Mouse (Mus musculus) ZHBTc4 (cell line): ENCODE data around the gene Lcp1.

Experiments used
- DNase-seq: peaks from one replicate; pipeline ENCODE4 v3.0.0-alpha.2; 2011; ENCODE audit warnings: low read depth, low spot score

Lcp1 gene

DNA sequence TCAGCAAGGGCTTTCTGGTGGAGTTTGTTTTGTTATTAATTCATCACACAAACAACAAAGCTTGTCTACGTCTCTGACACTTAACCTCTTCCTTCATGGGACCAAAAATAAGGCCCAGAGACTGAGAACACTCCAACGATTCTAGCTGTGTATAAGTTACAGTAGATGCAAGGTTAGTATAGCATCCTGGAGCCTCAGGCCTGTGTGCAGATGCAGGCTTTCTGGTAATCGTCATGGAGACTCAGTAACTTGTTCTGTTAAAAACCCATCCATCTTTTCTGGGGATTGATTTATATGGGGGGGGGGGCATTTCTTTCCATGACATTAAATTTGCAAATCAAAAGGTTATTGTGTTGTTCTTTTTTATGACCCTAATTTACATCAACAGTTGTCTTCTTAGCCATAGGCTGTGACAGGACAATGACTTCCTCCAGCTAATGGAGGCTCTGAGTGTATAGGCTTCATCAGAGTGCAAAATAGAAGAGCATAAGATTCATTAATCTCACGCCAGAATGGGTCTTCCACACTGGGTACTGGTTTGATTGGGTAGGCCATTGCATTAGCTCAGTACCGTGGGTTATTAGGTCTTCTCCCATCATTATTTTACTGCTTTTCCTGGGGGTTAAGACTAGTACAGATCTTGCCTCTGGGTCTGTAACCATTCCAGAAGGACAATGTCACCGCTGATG lies 74.6 kb downstream of the Lcp1 start:
- no peak for DNase-seq

DNA sequence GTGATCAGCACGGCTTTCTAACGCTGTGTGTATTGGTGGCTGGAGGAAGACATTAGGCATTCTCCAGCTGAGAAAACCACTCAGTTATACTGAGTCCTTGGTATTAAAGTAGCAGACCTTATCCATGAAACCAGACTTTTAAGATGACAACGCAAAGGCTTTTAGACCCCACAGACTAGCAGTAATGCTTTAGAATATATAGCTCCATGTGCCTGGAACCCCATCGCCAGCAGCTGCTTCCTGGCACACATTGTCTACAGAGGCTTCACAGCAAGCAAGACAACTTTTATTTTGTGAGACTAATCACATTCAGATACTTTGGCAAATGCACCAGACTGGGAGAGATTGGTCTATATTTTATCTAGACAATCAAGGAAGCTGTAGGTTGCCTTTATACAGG lies 75.4 kb downstream of the Lcp1 start:
- no peak for DNase-seq

DNA sequence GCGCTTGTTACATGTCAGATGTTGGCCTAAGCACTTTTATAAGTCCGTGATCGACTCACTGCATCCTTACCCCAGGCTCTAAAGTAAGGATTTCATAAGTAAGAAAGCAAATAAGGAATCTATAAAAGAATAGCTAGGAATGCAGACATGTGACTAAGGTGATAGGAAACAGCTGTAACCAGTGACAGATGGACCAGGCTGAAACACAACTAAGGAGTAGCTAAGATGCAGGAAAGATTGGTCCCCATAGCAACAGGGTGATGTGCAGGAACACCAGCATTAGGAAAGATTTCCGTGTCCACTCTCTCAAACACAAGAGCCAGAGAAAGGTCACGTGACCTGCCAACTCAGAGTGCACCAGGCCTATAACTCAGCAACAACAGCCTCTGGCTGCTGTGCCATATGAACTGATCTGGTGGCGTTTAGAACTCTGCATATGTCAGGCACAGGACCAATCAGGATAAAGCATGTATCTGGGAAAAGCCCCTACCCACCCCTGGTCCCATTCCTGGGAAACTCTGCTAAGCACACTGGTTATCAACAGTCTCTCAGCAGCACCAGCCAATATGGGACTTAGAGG lies 77.8 kb downstream of the Lcp1 start:
- DNase-seq, result no peak

- DNase-seq, result no peak
These were observed 82.9 kb downstream of the Lcp1 start for GRCm38 (mm10) chr14:75213752-75214151.

DNA sequence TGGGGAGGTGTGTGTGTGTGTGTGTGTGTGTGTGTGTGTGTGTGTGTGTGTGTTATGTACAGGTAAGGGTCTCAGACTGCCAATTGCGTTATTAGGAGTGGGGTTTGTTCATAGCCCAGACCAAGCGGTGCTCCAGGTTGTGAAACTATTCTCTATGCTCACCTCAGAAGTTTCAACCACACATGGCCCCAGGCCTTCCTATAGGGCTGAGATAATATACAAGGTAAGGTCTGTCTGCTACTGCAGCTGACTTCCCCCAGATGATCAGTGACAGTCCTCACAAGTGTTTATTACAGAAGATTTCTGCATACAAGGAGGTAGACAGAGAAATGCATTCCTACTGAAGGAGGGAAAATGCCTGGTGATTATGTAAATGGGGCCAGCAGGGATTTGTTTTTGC lies 87.9 kb downstream of the Lcp1 start:
- no peak for DNase-seq

- no peak for DNase-seq
These were observed 88.5 kb downstream of the Lcp1 start for GRCm38 (mm10) chr14:75219250-75219913.

DNA sequence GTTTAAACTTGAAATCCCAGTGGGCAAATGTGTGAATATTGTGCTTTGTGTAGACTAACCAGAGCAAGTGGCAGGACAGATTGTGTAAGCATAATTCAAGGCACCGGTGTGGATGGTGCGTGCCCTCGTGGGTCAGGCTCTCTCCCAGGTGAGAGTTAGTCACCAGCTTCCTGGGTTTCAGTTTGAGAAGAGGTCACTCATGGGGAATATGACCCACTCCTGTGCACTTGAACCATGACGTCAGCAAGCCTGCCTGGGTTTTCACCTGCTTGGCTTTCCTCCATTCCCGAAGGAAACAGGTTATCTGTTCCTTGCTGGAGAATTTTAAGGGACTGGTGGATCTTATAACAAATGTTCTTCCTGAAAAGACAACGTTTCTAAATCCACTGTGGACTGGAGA lies 91.5 kb downstream of the Lcp1 start:
- no peak for DNase-seq

- DNase-seq, result no peak
These were observed 96.7 kb downstream of the Lcp1 start for GRCm38 (mm10) chr14:75227453-75228084.

- DNase-seq, result peak; percentile 63
These were observed 98.9 kb downstream of the Lcp1 start for GRCm38 (mm10) chr14:75229834-75230233.

GRCm38 (mm10) chr14:75233070-75233469 lies 102.2 kb downstream of the Lcp1 start:
- no peak for DNase-seq

DNA sequence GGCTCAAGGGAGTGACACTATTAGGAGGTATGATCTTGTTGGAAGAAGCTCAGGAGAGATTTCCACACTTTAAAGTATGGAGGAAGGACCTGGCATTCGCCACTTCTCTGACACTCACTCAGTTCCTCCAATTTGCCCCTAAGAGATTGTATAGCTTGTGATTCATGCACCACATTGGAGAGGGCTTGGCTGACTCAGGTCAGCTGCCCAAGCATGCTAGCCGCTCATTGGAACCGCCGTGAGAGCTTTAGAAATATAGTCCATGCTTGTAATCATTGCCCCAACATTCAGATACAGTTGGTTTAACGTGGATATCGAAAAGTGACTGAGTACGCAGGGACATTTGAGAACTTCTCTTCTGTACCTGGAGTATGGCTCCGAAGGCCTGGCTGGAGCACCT lies 104.7 kb downstream of the Lcp1 start:
- no peak for DNase-seq

- no peak for DNase-seq
These were observed 105.2 kb downstream of the Lcp1 start for GRCm38 (mm10) chr14:75235955-75236635.

DNA sequence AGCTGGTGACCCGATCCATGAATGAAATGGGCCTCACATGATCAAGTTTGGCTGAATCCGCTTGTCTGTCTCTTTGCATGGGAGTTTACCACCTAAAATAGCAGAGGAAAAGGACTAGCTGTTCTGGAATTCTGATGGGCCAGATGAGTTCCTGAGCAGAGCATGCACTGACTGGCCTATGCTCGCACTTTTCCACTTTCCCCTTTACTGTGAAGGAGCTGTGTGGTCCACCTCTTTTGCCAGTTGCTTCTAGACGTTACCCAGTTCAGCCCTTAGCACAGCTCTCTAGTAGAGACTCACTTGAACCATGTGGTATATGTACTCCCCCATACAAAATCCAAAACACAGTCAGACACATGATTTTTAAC lies 105.7 kb downstream of the Lcp1 start:
- DNase-seq, result no peak

DNA sequence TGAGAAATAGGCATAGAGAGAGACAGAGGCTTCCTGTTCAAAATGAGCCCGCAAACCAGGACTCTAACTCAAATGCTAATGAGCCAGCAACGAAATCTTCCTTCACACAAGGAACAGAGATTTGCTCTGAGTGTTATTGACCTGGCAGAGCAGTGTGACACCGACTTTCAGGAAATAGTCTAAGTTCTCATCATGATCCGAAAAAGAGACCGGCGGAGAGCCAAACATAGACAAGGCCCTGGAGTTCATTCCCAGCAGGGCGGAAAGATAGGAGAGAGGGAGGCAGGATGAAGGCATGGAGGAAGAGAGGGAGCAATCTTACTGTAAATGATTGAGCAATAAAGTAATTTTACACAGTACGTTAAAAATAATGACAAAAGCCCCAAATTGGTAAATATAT lies 106.2 kb downstream of the Lcp1 start:
- DNase-seq, result no peak

- no peak for DNase-seq
These were observed 107.3 kb downstream of the Lcp1 start for GRCm38 (mm10) chr14:75238054-75238692.

DNA sequence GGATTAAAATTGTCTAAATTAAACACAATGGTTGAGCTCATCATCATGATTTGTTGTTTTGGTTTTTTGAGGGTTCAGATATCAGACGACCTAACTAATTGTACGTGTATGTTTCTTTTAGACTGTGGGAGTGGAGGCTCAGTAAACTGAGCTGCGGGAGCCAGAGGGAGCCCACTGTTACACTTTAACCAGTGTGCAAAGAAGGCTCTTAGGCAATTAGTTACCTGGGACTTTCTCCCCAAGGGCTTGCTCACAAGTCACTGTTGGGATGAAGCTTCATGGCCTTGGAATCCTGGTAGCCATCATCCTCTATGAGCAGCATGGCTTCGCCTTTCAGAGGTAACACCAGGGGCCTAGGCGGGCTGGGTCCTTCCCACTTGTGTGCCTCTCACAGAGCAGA lies 111.2 kb downstream of the Lcp1 start, which contains the start of gene Cpb2:
Gene Cpb2, plus strand, starts transcription at position 201 of the 400 bp plus-strand sequence.
- DNase-seq, result no peak

- no peak for DNase-seq
These were observed 115.4 kb downstream of the Lcp1 start for GRCm38 (mm10) chr14:75246024-75247000.

GRCm38 (mm10) chr14:75250432-75250831 lies 119.5 kb downstream of the Lcp1 start:
- no peak for DNase-seq

DNA sequence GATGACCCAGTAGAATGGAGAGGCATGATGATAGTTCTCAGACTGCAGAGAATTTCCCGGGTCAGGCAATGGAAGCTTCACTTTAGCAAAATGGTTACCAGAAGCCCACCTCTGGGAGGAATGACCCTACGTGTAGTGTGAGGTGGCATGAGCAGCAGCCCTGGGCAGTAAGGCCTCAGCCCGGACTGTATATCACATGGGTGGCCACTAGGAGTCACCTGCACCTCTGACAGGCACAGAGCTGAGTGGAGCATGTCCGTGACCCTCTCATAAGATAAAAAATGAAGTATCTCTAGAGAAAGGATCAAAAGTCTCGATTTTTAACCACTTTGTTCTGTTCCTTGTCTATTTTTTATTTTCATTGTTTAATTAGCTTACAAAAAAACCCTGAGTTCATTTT lies 125.6 kb downstream of the Lcp1 start:
- peak; percentile 2 for DNase-seq

GRCm38 (mm10) chr14:75269531-75269930 lies 138.6 kb downstream of the Lcp1 start:
- DNase-seq, result no peak
